In the genomic region with DNA sequence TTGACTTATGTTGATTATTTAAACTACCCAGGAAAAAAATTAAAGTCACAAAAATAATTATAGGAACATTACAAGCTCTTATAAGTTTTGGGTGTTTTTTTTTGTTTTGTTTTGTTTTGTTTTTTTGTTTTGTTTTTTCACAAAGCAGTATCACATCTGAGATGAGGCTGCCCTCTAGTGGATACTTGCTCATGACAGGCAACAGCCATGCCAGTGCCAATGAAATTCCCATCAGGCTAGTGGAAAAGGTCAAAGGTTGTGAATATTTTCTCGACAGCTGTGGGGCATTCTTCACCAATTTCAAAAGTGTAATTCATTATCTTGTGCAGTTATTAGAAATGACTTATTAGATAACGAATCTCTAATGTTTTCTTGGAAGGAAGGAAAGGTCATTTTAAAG, we compare ENCODE assay signal across 7 mouse cellular contexts.
DNase-seq lines count a peak whose midpoint lies in the region; ATAC-seq and TF ChIP-seq lines count a peak whose summit lies in the region.

No protein-coding gene starts in this region.

- CTCF ChIA-PET in Patski (lab: Charles Lee): interaction anchor here (0.6 to 2.1 kb wide), 5 partner anchors 11 to 320 kb away, joined by 3 to 6 read pairs (median 4); no protein-coding TSS in a partner anchor

- H3K9me3 ChIP-seq in midbrain, embryonic 11.5 days (ENCODE audit: control insufficient read depth, low read length): no peaks in the 10 kb centered on the region
- H3K9me3 ChIP-seq in midbrain, embryonic 15.5 days: no peaks in the 10 kb centered on the region
- no peaks in the 10 kb centered on the region for H3K9me3 ChIP-seq in hindbrain, postnatal 0 days (ENCODE audit: low read length)

- peak; percentile 91 for DNase-seq in midbrain, embryonic 11.5 days (ENCODE audit: low spot score, missing footprints)
- DNase-seq in Patski (ENCODE audit: low read depth, low spot score): no peak
- DNase-seq in cerebellum, postnatal 36 days: peak; percentile 64 to 76
- peak; percentile 91 for DNase-seq in hindbrain, postnatal 0 days (ENCODE audit: low spot score)
- peak; percentile 41 to 77 for DNase-seq in lung, adult 18-20 months
- DNase-seq in thymus, postnatal 10 days (ENCODE audit: low spot score in 2 of 2): peak; percentile 34 to 54

- POLR2A ChIA-PET in Patski (lab: Charles Lee): interaction anchor here (0.6 kb wide), 1 partner anchor 71 kb away, joined by 4 read pairs; no protein-coding TSS in a partner anchor

- no peak overlapping the region for H3K27ac ChIP-seq in midbrain, embryonic 11.5 days (ENCODE audit: low read depth, low read length)
- H3K27ac ChIP-seq in midbrain, embryonic 15.5 days: no peak overlapping the region
- no peak overlapping the region for H3K27ac ChIP-seq in hindbrain, postnatal 0 days

- no peak overlapping the region for H3K4me2 ChIP-seq in midbrain, embryonic 11.5 days
- H3K4me2 ChIP-seq in midbrain, embryonic 15.5 days: no peak overlapping the region
- no peak overlapping the region for H3K4me2 ChIP-seq in hindbrain, postnatal 0 days (ENCODE audit: low read depth, low read length)

- H3K9ac ChIP-seq in midbrain, embryonic 11.5 days (ENCODE audit: low read length): no peak overlapping the region
- no peak overlapping the region for H3K9ac ChIP-seq in midbrain, embryonic 15.5 days
- no peak overlapping the region for H3K9ac ChIP-seq in hindbrain, postnatal 0 days (replicated peaks; ENCODE audit: low read length)

- H3K4me1 ChIP-seq in midbrain, embryonic 11.5 days (ENCODE audit: control insufficient read depth, insufficient read depth, low read length): no peaks in the 10 kb centered on the region
- H3K4me1 ChIP-seq in midbrain, embryonic 15.5 days: peaks cover 8% of the 10 kb centered on the region
- 0 out of 2 replicates have a peak, but pooled peaks cover 3% of the 10 kb centered on the region for H3K4me1 ChIP-seq in hindbrain, postnatal 0 days (ENCODE audit: insufficient read depth, low read length)

- TF ChIP-seq CTCF in Patski (IDR thresholded peaks at IDR 0.05): peak; percentile 91
- TF ChIP-seq CTCF in hindbrain, postnatal 0 days (IDR thresholded peaks at IDR 0.05; ENCODE audit: low read depth): peak; percentile 87

- ATAC-seq in midbrain, embryonic 11.5 days (ENCODE audit: low FRiP score): no peak
- ATAC-seq in midbrain, embryonic 15.5 days (replicated peaks): no peak
- no peak for ATAC-seq in Patski
- no peak for ATAC-seq in hindbrain, postnatal 0 days

- no peaks in the 10 kb centered on the region for H3K36me3 ChIP-seq in midbrain, embryonic 11.5 days (ENCODE audit: control insufficient read depth, insufficient read depth, low read length)
- H3K36me3 ChIP-seq in midbrain, embryonic 15.5 days (replicated peaks): no peaks in the 10 kb centered on the region
- H3K36me3 ChIP-seq in hindbrain, postnatal 0 days (ENCODE audit: insufficient read depth, low read length): no peaks in the 10 kb centered on the region

- WGBS in midbrain, embryonic 11.5 days: 18% methylated on average over 2 of the region's 2 CpGs
- 23% methylated on average over 2 of the region's 2 CpGs for WGBS in midbrain, embryonic 15.5 days
- WGBS in hindbrain, postnatal 0 days: 14% methylated on average over 2 of the region's 2 CpGs

- H3K27me3 ChIP-seq in midbrain, embryonic 11.5 days (ENCODE audit: control insufficient read depth, insufficient read depth, low read length): peaks cover 7% of the 10 kb centered on the region; the same call in 1 of the 2 replicates
- H3K27me3 ChIP-seq in midbrain, embryonic 15.5 days (replicated peaks): peaks cover 12% of the 10 kb centered on the region; the same call in 1 of the 2 replicates
- H3K27me3 ChIP-seq in Patski: no peaks in the 10 kb centered on the region
- no peaks in the 10 kb centered on the region for H3K27me3 ChIP-seq in hindbrain, postnatal 0 days (ENCODE audit: insufficient read depth, low read length)

- no peak overlapping the region for H3K4me3 ChIP-seq in midbrain, embryonic 11.5 days (ENCODE audit: low read depth, low read length)
- H3K4me3 ChIP-seq in midbrain, embryonic 15.5 days: no peak overlapping the region
- H3K4me3 ChIP-seq in hindbrain, postnatal 0 days (ENCODE audit: low read length): no peak overlapping the region

- in situ Hi-C loops in Patski (cut with MboI; ENCODE audit: low pct_unique_long_range_greater_than_20kb): loop anchor here (5.0 to 25.0 kb wide), 3 partner anchors 209 to 1282 kb away; no protein-coding TSS in a partner anchor
